Mouse (Mus musculus) thymus, adult 2 months (tissue): ENCODE measurements around the gene Trpm8. TPM values are rescaled to one million over a fixed set of nuclear protein-coding genes. Genes with fewer than 3 reads are reported as not detected.

Experiments
- DNase-seq: peaks from one replicate; pipeline ENCODE4 v3.0.0; 2021
- H3K27ac ChIP-seq: fragments of 200-500 bp; 2 replicates; pipeline ENCODE4 v1.5.1; 2012; ENCODE audit warnings: low read length, control low read depth; ENCODE audit not compliant: control insufficient read depth, insufficient read depth
- H3K27me3 ChIP-seq: fragments of 200-500 bp; 2 replicates; pipeline ENCODE4 v1.6.1; 2012; ENCODE audit warnings: mild to moderate bottlenecking, low read length, moderate library complexity, mixed read lengths; ENCODE audit not compliant: control insufficient read depth, insufficient read depth
- H3K36me3 ChIP-seq: fragments of 200-500 bp; 2 replicates; pipeline ENCODE4 v1.6.1; 2012; ENCODE audit warnings: mild to moderate bottlenecking, low read length, moderate library complexity; ENCODE audit not compliant: control insufficient read depth, insufficient read depth
- H3K4me1 ChIP-seq: fragments of 200-500 bp; replicated peaks from 2 replicates; pipeline ENCODE4 v1.6.1; 2012; ENCODE audit warnings: low read length; ENCODE audit not compliant: control insufficient read depth, insufficient read depth
- H3K4me3 ChIP-seq: fragments of 200-500 bp; 2 replicates; pipeline ENCODE4 v1.5.1; 2012; ENCODE audit warnings: mild to moderate bottlenecking, low read length, control low read depth, moderate library complexity; ENCODE audit not compliant: control insufficient read depth, insufficient read depth
- CTCF ChIP-seq: fragments of 200-500 bp; IDR thresholded peaks from 2 replicates; pipeline ENCODE4 v1.5.1; 2012; ENCODE audit warnings: mild to moderate bottlenecking, control low read depth, low read length, moderate library complexity, borderline replicate concordance; ENCODE audit not compliant: control insufficient read depth, poor library complexity, insufficient read depth; ENCODE audit errors: extremely low read depth
- POLR2A ChIP-seq: fragments of 200-500 bp; IDR thresholded peaks from 2 replicates; pipeline ENCODE4 v1.6.1; 2012; ENCODE audit warnings: mild to moderate bottlenecking, low read length, control low read depth, moderate library complexity; ENCODE audit not compliant: control insufficient read depth, poor library complexity, insufficient read depth; ENCODE audit errors: extremely low read depth
- WGBS: fragments of 180-500 bp; shearing (Covaris S2); methylation state at CpG from one replicate; pipeline ENCODE4 v1.1.7; 2018; 5-methylcytosine and 5-hydroxymethylcytosine counted together
- polyA plus RNA-seq: library from polyadenylated mRNA; depleted of rRNA; stranded (reverse); fragments of >200 nt; gene quantifications from 2 replicates; pipeline ENCODE4 v1.2.3, GENCODE M21; 2012

Trpm8 gene
- polyA plus RNA-seq, 1 experiment = 0.08 TPM

GRCm38 (mm10) chr1:88355681-88356080, 78.2 kb downstream of the Trpm8 start:
- Histone ChIP-seq H3K36me3 (no peaks in the 10 kb centered on the region), H3K4me1 (no peaks in the 10 kb centered on the region), H3K4me3 (no peak overlapping the region), H3K27ac (no peak overlapping the region), H3K27me3 (no peaks in the 10 kb centered on the region)
- TF ChIP-seq CTCF (no peak), POLR2A (no peak)
- DNase-seq = no peak
- WGBS = 93% methylated on average over 3 of the region's 3 CpGs

- H3K4me1 ChIP-seq = no peaks in the 10 kb centered on the region
- WGBS = 93% methylated on average over 6 of the region's 6 CpGs
- no peak overlapping the region for H3K4me3 ChIP-seq
- no peaks in the 10 kb centered on the region for H3K27me3 ChIP-seq
- H3K36me3 ChIP-seq = no peaks in the 10 kb centered on the region
- no peak for TF ChIP-seq POLR2A
- TF ChIP-seq CTCF = no peak
- DNase-seq = no peak
- no peak overlapping the region for H3K27ac ChIP-seq
These were observed 79.2 kb downstream of the Trpm8 start for GRCm38 (mm10) chr1:88356616-88357015.

- no peaks in the 10 kb centered on the region for H3K27me3 ChIP-seq
- H3K4me3 ChIP-seq = no peak overlapping the region
- no peaks in the 10 kb centered on the region for H3K36me3 ChIP-seq
- no peak overlapping the region for H3K27ac ChIP-seq
- no peaks in the 10 kb centered on the region for H3K4me1 ChIP-seq
- DNase-seq = peak; percentile 34
- 80% methylated on average over 6 of the region's 6 CpGs for WGBS
- TF ChIP-seq CTCF (no peak), POLR2A (no peak)
These were observed 80.1 kb downstream of the Trpm8 start for GRCm38 (mm10) chr1:88357458-88358090.

GRCm38 (mm10) chr1:88358102-88358654, 80.7 kb downstream of the Trpm8 start:
- no peak for DNase-seq
- no peaks in the 10 kb centered on the region for H3K4me1 ChIP-seq
- WGBS = 96% methylated on average over 7 of the region's 7 CpGs

GRCm38 (mm10) chr1:88361085-88361484, 83.6 kb downstream of the Trpm8 start:
- Histone ChIP-seq H3K4me1 (no peaks in the 10 kb centered on the region), H3K27me3 (no peaks in the 10 kb centered on the region), H3K4me3 (no peak overlapping the region), H3K27ac (no peak overlapping the region), H3K36me3 (no peaks in the 10 kb centered on the region)
- 90% methylated on average over 4 of the region's 4 CpGs for WGBS
- TF ChIP-seq POLR2A = no peak
- TF ChIP-seq CTCF = no peak
- no peak for DNase-seq

More at GRCm38 (mm10) chr1:88358102-88358654, 80.7 kb downstream of the Trpm8 start:
- Histone ChIP-seq H3K36me3 (no peaks in the 10 kb centered on the region), H3K27ac (no peak overlapping the region), H3K27me3 (no peaks in the 10 kb centered on the region), H3K4me3 (no peak overlapping the region)
- no peak for TF ChIP-seq POLR2A
- TF ChIP-seq CTCF = no peak

- no peaks in the 10 kb centered on the region for H3K4me1 ChIP-seq
- DNase-seq = no peak
- TF ChIP-seq POLR2A (no peak), CTCF (no peak)
- no peak overlapping the region for H3K4me3 ChIP-seq
- H3K27ac ChIP-seq = no peak overlapping the region
- no peaks in the 10 kb centered on the region for H3K36me3 ChIP-seq
- no peaks in the 10 kb centered on the region for H3K27me3 ChIP-seq
- 76% methylated on average over 11 of the region's 11 CpGs for WGBS
These were observed 89.6 kb downstream of the Trpm8 start for GRCm38 (mm10) chr1:88366881-88367644.

GRCm38 (mm10) chr1:88378446-88378845, 101.0 kb downstream of the Trpm8 start:
- DNase-seq = no peak
- 98% methylated on average over 1 of the region's 1 CpGs for WGBS
- TF ChIP-seq CTCF (no peak), POLR2A (no peak)
- Histone ChIP-seq H3K27me3 (no peaks in the 10 kb centered on the region), H3K27ac (no peak overlapping the region), H3K4me1 (no peaks in the 10 kb centered on the region), H3K4me3 (no peak overlapping the region), H3K36me3 (no peaks in the 10 kb centered on the region)
